Mouse (Mus musculus): ENCODE data around the gene Pou6f2.

GRCm38 (mm10) chr13:18323407-18323806, 74.1 kb downstream of the Pou6f2 start:
- no peak for TF ChIP-seq CTCF (conservative IDR thresholded peaks at IDR 0.05; ENCODE audit: insufficient read depth, insufficient read length, low read depth, low read length)
- TF ChIP-seq POLR2A (IDR thresholded peaks at IDR 0.05; ENCODE audit: low read depth, low read length) = no peak
